8 mouse cellular contexts compared by ENCODE assay signal in the genomic region with DNA sequence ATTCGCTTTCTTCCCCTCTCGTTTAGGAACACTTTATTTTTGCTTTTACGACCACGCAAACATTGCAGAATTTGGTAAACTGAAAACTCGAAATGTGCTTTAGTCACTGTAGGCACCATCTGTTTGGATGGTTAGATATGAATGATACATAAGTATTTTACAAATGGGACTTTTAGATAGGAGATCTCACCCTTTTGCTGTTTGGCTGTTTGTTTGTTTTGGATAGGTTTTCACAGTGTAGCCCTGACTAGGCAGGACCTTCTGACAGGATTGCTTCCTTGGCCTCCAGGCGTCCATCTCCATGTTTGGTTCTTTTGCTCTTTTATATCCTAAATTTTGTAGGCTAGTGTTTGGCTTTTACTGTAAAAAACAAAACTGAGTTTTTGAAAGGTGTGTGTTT. TPM values are rescaled to one million over a fixed set of nuclear protein-coding genes. Genes with fewer than 3 reads are reported as not detected.
DNase-seq lines count a peak whose midpoint lies in the region; ATAC-seq lines count a peak whose summit lies in the region.

No protein-coding gene starts in this region.

- H3K9ac ChIP-seq in liver, embryonic 12.5 days = peak overlapping the region; percentile 84

- WGBS in liver, embryonic 12.5 days (ENCODE audit: insufficient replicate concordance) = 1% methylated on average over 6 of the region's 6 CpGs

- 0 out of 2 replicates have a peak, but pooled peaks have one; percentile 16 for ATAC-seq in erythroblast, adult 5-6 weeks (replicated peaks; ENCODE audit: low FRiP score, poor library complexity, severe bottlenecking)
- ATAC-seq in liver, embryonic 12.5 days = no peak
- no peak for ATAC-seq in frontal cortex, adult (ENCODE audit: low TSS enrichment)

- H3K9me3 ChIP-seq in liver, embryonic 12.5 days (replicated peaks) = no peaks in the 10 kb centered on the region

- peak overlapping the region; percentile 82 for H3K27ac ChIP-seq in liver, embryonic 12.5 days

- no peaks in the 10 kb centered on the region for H3K27me3 ChIP-seq in liver, embryonic 12.5 days (replicated peaks)

- H3K36me3 ChIP-seq in liver, embryonic 12.5 days = peaks cover 6% of the 10 kb centered on the region

- peak overlapping the region; percentile 88 for H3K4me2 ChIP-seq in liver, embryonic 12.5 days

- H3K4me3 ChIP-seq in liver, embryonic 12.5 days = peak overlapping the region; percentile 79

- DNase-seq in embryo, embryonic 10.5 days (ENCODE audit: low spot score) = peak; percentile 40
- DNase-seq in embryo, embryonic 9.5 days (ENCODE audit: extremely low spot score) = no peak
- DNase-seq in 3T3-L1 (ENCODE audit: low read depth, low spot score) = peak; percentile 61
- no peak for DNase-seq in spleen, postnatal 4 days (ENCODE audit: low spot score in 2 of 2)
- DNase-seq in layer of hippocampus, postnatal 36 days = no peak

- peaks cover 29% of the 10 kb centered on the region for H3K4me1 ChIP-seq in liver, embryonic 12.5 days

RNA-seq across cellular contexts. Expression of a gene that starts 0.8 kb away (rescaled TPM):
- total RNA-seq in erythroblast, adult 5-6 weeks (2015; ENCODE audit: low replicate concordance) = 33.0 and 35.5 TPM in 2 replicates
- 22.4 and 29.3 TPM in 2 replicates for total RNA-seq in erythroblast, adult 5-6 weeks (2017; ENCODE audit: low replicate concordance)
- 39.4 and 43.2 TPM in 2 replicates for polyA plus RNA-seq in liver, embryonic 12.5 days (2016; fragmentation: Nextera tagmentation; extraction: Ambion mirVana)
- total RNA-seq in layer of hippocampus, postnatal 36 days (2021) = 10 to 100 TPM; 44.9 to 52.1 TPM

Comparison
In these comparisons a context has a peak if more than half of its experiments do, and no peak if none do; other contexts are left out.
1. DNase-seq: peak in embryo, embryonic 10.5 days (single experiment) and 3T3-L1 (single experiment); none in embryo, embryonic 9.5 days (single experiment), spleen, postnatal 4 days (0 of 2) and layer of hippocampus, postnatal 36 days (0 of 2).